In genomic region chr3:90359230-90359629, GRCm38 (mm10) we compare ENCODE assay signal across 19 mouse cellular contexts. TPM values are rescaled to one million over a fixed set of nuclear protein-coding genes. Genes with fewer than 3 reads are reported as not detected.
DNase-seq lines count a peak whose midpoint lies in the region; ATAC-seq lines count a peak whose summit lies in the region.
"Had no signal": no experiment of that assay in that cellular context is flagged by ENCODE, and none has a peak within 500 bp of the region (broad histone marks: within the 10 kb centered on the region; RNA-seq: fewer than 3 reads in every experiment).

No protein-coding gene starts in this region.

- no peak for DNase-seq in cerebellum, adult 11-12 months
- no peak for DNase-seq in layer of hippocampus, postnatal 10 days (ENCODE audit: low spot score in 2 of 2)
- DNase-seq in adrenal gland, postnatal 36 days = no peak
- DNase-seq: adrenal gland, adult 8-10 months; adrenal gland, postnatal 25 days; cerebellum, adult 2 months; cerebellum, adult 9-11 months; cerebellum, postnatal 25 days; embryo, embryonic 11 days; gastrocnemius, postnatal 25 days; heart, postnatal 4 days; kidney, adult 18-20 months had no signal

- peak; percentile 54 for ATAC-seq in CD4-positive, CD25-positive, alpha-beta regulatory T cell, adult 4 months
- ATAC-seq in activated CD4-positive, CD25-positive, alpha-beta regulatory T cell, adult 4 months = peak; percentile 43
- ATAC-seq in hematopoietic stem cell, adult 5-6 weeks (replicated peaks in 1 of 2; ENCODE audit: insufficient read depth in 1 of 2, low FRiP score in 2 of 2, low TSS enrichment in 1 of 2, low read depth in 1 of 2, poor library complexity in 2 of 2, severe bottlenecking in 2 of 2) = peak; percentile 37 to 48; a peak in 1 of 4 replicates
- ATAC-seq in megakaryocyte progenitor cell, adult 5-6 weeks (replicated peaks; ENCODE audit: poor library complexity) = peak; percentile 65
- ATAC-seq: forebrain, embryonic 15.5 days; intestine, embryonic 16.5 days; Patski had no signal

RNA-seq across cellular contexts. Expression of gene Slc27a3, which starts 30.5 kb away (rescaled TPM):
- polyA plus RNA-seq in CD4-positive, CD25-positive, alpha-beta regulatory T cell, adult 4 months (2017; shearing (Covaris generic)) = under 1 TPM in 1 of 2 experiments, not detected in 1; 0.19 TPM
- polyA plus RNA-seq in activated CD4-positive, CD25-positive, alpha-beta regulatory T cell, adult 4 months (2017; shearing (Covaris generic)) = under 1 TPM in 1 of 2 experiments, not detected in 1; 0.21 TPM
- 0.60 and 1.1 TPM in 2 replicates for total RNA-seq in hematopoietic stem cell, adult 5-6 weeks (2017)
- total RNA-seq in megakaryocyte progenitor cell, adult 5-6 weeks (2015) = 0.17 and 0.32 TPM in 2 replicates
- total RNA-seq in megakaryocyte progenitor cell, adult 5-6 weeks (2017) = 0.27 and 0.83 TPM in 2 replicates
- total RNA-seq in layer of hippocampus, postnatal 10 days (2021) = 10 to 100 TPM; 18.6 to 21.5 TPM
- total RNA-seq in adrenal gland, postnatal 36 days (2021) = 100 to 1,000 TPM; 132 to 156 TPM
